In genomic region chr11:93560570-93560969, GRCm38 (mm10) we compare ENCODE assay signal across 14 mouse cellular contexts.
"Had no signal": no experiment of that assay in that cellular context is flagged by ENCODE, and none has a peak within 500 bp of the region (broad histone marks: within the 10 kb centered on the region; RNA-seq: fewer than 3 reads in every experiment).

No protein-coding gene starts in this region.

- ATAC-seq: liver, postnatal 0 days had no signal

- H3K4me2 ChIP-seq: limb, embryonic 12.5 days; liver, embryonic 13.5 days; lung, embryonic 15.5 days had no signal

- DNase-seq: kidney, adult 11 months; kidney, adult 9 months; kidney, postnatal 36 days; liver; liver, embryonic 13.5 days; liver, postnatal 0 days; lung, postnatal 14 days; right cerebral cortex, postnatal 14 days; thymus, postnatal 36 days had no signal

- H3K27me3 ChIP-seq: limb, embryonic 12.5 days; liver, embryonic 13.5 days; lung, embryonic 15.5 days had no signal

- H3K4me1 ChIP-seq: liver, embryonic 13.5 days; lung, embryonic 15.5 days had no signal

- H3K4me3 ChIP-seq: layer of hippocampus, adult 2 months; limb, embryonic 12.5 days; liver, embryonic 13.5 days; lung, embryonic 15.5 days had no signal

- H3K9me3 ChIP-seq: limb, embryonic 12.5 days; liver, embryonic 13.5 days; lung, embryonic 15.5 days had no signal

- H3K9ac ChIP-seq: limb, embryonic 12.5 days; liver, embryonic 13.5 days; liver, postnatal 0 days; lung, embryonic 15.5 days had no signal

- H3K27ac ChIP-seq: kidney, postnatal 0 days; layer of hippocampus, adult 2 months; limb, embryonic 12.5 days; liver, embryonic 13.5 days; lung, embryonic 15.5 days; macrophage had no signal

- H3K36me3 ChIP-seq: limb, embryonic 12.5 days; liver, embryonic 13.5 days; lung, embryonic 15.5 days had no signal
